Mouse (Mus musculus): ENCODE results near the gene Krtap12-1.
"Not testable (repeated sequence)": the region's sequence is repeated elsewhere in the genome, so short reads cannot be mapped to it uniquely, and the experiment has no call there.

The Krtap12-1 gene

GRCm38 (mm10) chr10:77741924-77742688 lies 21.7 kb downstream of the Krtap12-1 start, which contains the start of gene Gm18596:
Gene Gm18596 (minus strand): TSS chr10:77742638.
- DNase-seq (ENCODE audit: low read depth, low spot score), result not testable (repeated sequence)

GRCm38 (mm10) chr10:77750686-77751085 lies 30.3 kb downstream of the Krtap12-1 start:
- not testable (repeated sequence) for DNase-seq (ENCODE audit: low read depth, low spot score)

GRCm38 (mm10) chr10:77751254-77751653 lies 30.9 kb downstream of the Krtap12-1 start, which contains the start of gene Gm9736:
Gene Gm9736 (minus strand): TSS chr10:77751354.
- not testable (repeated sequence) for DNase-seq (ENCODE audit: low read depth, low spot score)

GRCm38 (mm10) chr10:77752312-77752711 lies 31.9 kb downstream of the Krtap12-1 start:
- DNase-seq (ENCODE audit: low read depth, low spot score), result not testable (repeated sequence)

- no peak for DNase-seq (ENCODE audit: low read depth, low spot score)
These were observed 33.0 kb downstream of the Krtap12-1 start for GRCm38 (mm10) chr10:77753448-77753847.

GRCm38 (mm10) chr10:77759582-77759981 lies 39.2 kb downstream of the Krtap12-1 start, which contains the start of gene Gm3233:
Gene Gm3233 (minus strand): TSS chr10:77759682.
- DNase-seq (ENCODE audit: low read depth, low spot score), result not testable (repeated sequence)

- DNase-seq (ENCODE audit: low read depth, low spot score), result no peak
These were observed 49.3 kb downstream of the Krtap12-1 start for GRCm38 (mm10) chr10:77769727-77770126.

Measured in brain, adult 2 months (tissue).